Mouse (Mus musculus) C2C12 (cell line): ENCODE results near the gene Olfr573-ps1. TPM values are rescaled to one million over a fixed set of nuclear protein-coding genes. Genes with fewer than 3 reads are reported as not detected.

Experiments
- H3K27me3 ChIP-seq: one replicate; pipeline ENCODE4 v1.6.1; 2011; ENCODE audit not compliant: control insufficient read depth, insufficient read depth, insufficient read length
- H3K36me3 ChIP-seq: one replicate; pipeline ENCODE4 v1.6.1; 2011; ENCODE audit not compliant: control insufficient read depth, insufficient read depth
- H3K4me3 ChIP-seq: one replicate; pipeline ENCODE4 v1.5.1; 2011; ENCODE audit warnings: mild to moderate bottlenecking, control low read depth; ENCODE audit not compliant: poor library complexity, insufficient read depth, severe bottlenecking
- H3K79me2 ChIP-seq: one replicate; pipeline ENCODE4 v1.6.1; 2011; ENCODE audit not compliant: control insufficient read depth, insufficient read depth
- H3K79me3 ChIP-seq: one replicate; pipeline ENCODE4 v1.6.1; 2011; ENCODE audit warnings: low read depth, control low read depth
- H3ac ChIP-seq: one replicate; pipeline ENCODE3; 2011; ENCODE audit warnings: low read depth; ENCODE audit not compliant: control insufficient read depth, insufficient read length
- CEBPB ChIP-seq: IDR thresholded peaks from one replicate; pipeline ENCODE4 v1.6.1; 2011; ENCODE audit warnings: low read depth, mild to moderate bottlenecking, control low read depth, moderate library complexity
- CTCF ChIP-seq: IDR thresholded peaks from one replicate; pipeline ENCODE4 v1.5.1; 2011; ENCODE audit not compliant: control insufficient read depth, insufficient read depth, insufficient read length
- FOSL1 ChIP-seq: IDR thresholded peaks from one replicate; pipeline ENCODE4 v1.8.0; 2011; ENCODE audit warnings: mild to moderate bottlenecking, low read length; ENCODE audit not compliant: poor library complexity, insufficient read depth, severe bottlenecking
- MAX ChIP-seq: IDR thresholded peaks from one replicate; pipeline ENCODE4 v1.6.1; 2011; ENCODE audit warnings: mild to moderate bottlenecking, control low read depth
- MYOD1 ChIP-seq: IDR thresholded peaks from one replicate; pipeline ENCODE4 v1.6.1; 2011; ENCODE audit warnings: low read depth; ENCODE audit not compliant: control insufficient read depth, insufficient read length
- MYOG ChIP-seq: IDR thresholded peaks from one replicate; pipeline ENCODE4 v1.6.1; 2011; ENCODE audit not compliant: control insufficient read depth, insufficient read length; ENCODE audit errors: extremely low read depth
- USF1 ChIP-seq: IDR thresholded peaks from one replicate; pipeline ENCODE4 v1.6.1; 2011; ENCODE audit warnings: low read depth, mild to moderate bottlenecking, control low read depth, moderate library complexity
- polyA plus RNA-seq: library from polyadenylated mRNA; unstranded; fragments of >200 nt; fragmentation: generic; extraction: Trizol; gene quantifications from one replicate; pipeline ENCODE4 v1.2.1, GENCODE M21; 2012; ENCODE audit warnings: missing spikeins

Olfr573-ps1 gene
- polyA plus RNA-seq, 1 experiment: not detected

DNA sequence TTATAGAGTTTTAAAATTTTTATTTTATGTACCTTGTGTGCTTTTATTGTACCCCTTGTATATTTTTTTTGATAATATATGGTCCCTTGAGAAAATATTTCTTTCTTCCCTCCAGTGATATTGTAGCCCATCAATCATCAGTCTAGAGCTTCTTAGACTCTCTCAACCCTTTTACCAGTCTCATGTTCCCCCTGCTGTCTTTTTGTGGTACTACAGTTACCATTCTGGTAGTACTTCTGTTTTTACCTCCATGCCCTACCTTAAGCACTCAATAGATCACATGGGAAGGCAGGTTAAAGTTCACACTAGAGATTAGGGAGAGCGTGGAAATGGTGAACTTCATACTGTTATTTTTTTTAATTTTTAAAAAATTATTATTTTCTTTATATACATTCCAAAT, 22.7 kb downstream of the Olfr573-ps1 start:
- H3K36me3 ChIP-seq: no peaks in the 10 kb centered on the region
- H3K4me3 ChIP-seq: no peak overlapping the region
- no peaks in the 10 kb centered on the region for H3K79me3 ChIP-seq
- H3K27me3 ChIP-seq: no peaks in the 10 kb centered on the region
- H3ac ChIP-seq: no peak overlapping the region
- no peaks in the 10 kb centered on the region for H3K79me2 ChIP-seq
- TF ChIP-seq USF1: no peak
- no peak for TF ChIP-seq CEBPB
- no peak for TF ChIP-seq MYOD1
- TF ChIP-seq FOSL1: no peak
- no peak for TF ChIP-seq MAX
- no peak for TF ChIP-seq CTCF
- no peak for TF ChIP-seq MYOG

GRCm38 (mm10) chr7:102917032-102917875, 25.1 kb downstream of the Olfr573-ps1 start, which contains the start of gene Olfr571:
Gene Olfr571, minus strand, starts transcription at chr7:102917536.
- no peak within 1 kb of the TSS for H3K4me3 ChIP-seq
- H3K36me3 ChIP-seq: no peaks in the 10 kb centered on the region
- H3K27me3 ChIP-seq: no peaks in the 10 kb centered on the region
- no peaks in the 10 kb centered on the region for H3K79me3 ChIP-seq
- TF ChIP-seq FOSL1: no peak
- TF ChIP-seq MYOD1: no peak
- no peak for TF ChIP-seq MAX
- TF ChIP-seq USF1: no peak
- no peak for TF ChIP-seq CTCF
- no peak for TF ChIP-seq MYOG
- TF ChIP-seq CEBPB: no peak
- H3K79me2 ChIP-seq: no peaks in the 10 kb centered on the region
- H3ac ChIP-seq: no peak within 1 kb of the TSS

DNA sequence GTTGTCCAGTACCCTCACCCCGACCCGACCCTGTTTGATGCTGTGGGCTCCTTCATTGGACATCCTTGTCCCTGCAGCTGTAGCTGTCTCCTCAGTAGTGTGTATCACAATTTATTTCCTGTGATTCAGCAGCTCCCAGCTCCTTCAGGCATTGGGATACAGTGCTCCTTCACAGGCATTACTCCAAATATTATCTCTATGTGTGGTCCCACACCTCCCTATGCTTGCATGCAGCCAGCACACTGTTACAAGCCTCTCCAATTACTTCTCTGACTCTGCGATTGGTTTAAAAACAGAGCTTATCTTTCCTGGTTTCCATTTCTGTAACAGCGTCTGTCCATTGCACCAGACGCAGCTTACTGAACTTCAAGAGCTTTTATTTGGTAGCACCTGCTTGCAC, 26.0 kb downstream of the Olfr573-ps1 start:
- Histone ChIP-seq H3K79me2 (no peaks in the 10 kb centered on the region), H3K4me3 (no peak overlapping the region), H3K27me3 (no peaks in the 10 kb centered on the region), H3ac (no peak overlapping the region), H3K79me3 (no peaks in the 10 kb centered on the region), H3K36me3 (no peaks in the 10 kb centered on the region)
- TF ChIP-seq CTCF: no peak
- no peak for TF ChIP-seq USF1
- no peak for TF ChIP-seq MYOD1
- TF ChIP-seq CEBPB: no peak
- TF ChIP-seq FOSL1: no peak
- no peak for TF ChIP-seq MYOG
- TF ChIP-seq MAX: no peak

DNA sequence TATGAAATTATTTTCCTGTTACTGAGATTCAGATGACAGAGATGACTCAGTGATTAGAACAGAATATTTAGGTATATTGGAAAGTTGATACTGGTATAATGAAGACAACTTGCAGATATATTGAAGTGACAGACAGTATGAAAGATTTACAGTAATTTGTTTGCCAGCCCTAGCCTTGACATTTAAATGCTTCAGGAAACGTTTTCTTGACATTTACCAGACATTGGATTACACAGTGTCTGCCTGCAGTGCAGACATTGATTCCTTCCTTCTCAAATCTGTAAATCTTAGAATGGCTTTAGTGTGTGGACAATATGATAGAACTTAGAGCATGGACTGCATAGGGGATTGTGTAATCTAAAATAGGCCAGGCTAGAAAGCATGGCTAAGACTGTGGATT, 27.1 kb downstream of the Olfr573-ps1 start:
- Histone ChIP-seq H3ac (no peak overlapping the region), H3K27me3 (no peaks in the 10 kb centered on the region), H3K4me3 (no peak overlapping the region), H3K79me3 (no peaks in the 10 kb centered on the region), H3K36me3 (no peaks in the 10 kb centered on the region), H3K79me2 (no peaks in the 10 kb centered on the region)
- TF ChIP-seq FOSL1 (no peak), USF1 (no peak), MAX (no peak), MYOG (no peak), CEBPB (no peak), CTCF (no peak), MYOD1 (no peak)

Other genes starting within 250 kb of the Olfr573-ps1 start
- gene Olfr557, start 246.7 kb downstream of the Olfr573-ps1 start, polyA plus RNA-seq: not detected
- gene Olfr558, start 240.4 kb downstream of the Olfr573-ps1 start, polyA plus RNA-seq: not detected
- gene Olfr33, start 223.5 kb downstream of the Olfr573-ps1 start, polyA plus RNA-seq: not detected
- not detected for gene Olfr559, start 215.1 kb downstream of the Olfr573-ps1 start, polyA plus RNA-seq
- gene Olfr560, start 183.2 kb downstream of the Olfr573-ps1 start, polyA plus RNA-seq: not detected
- not detected for gene Olfr78, start 183.1 kb downstream of the Olfr573-ps1 start, polyA plus RNA-seq
- not detected for gene Olfr561, start 171.4 kb downstream of the Olfr573-ps1 start, polyA plus RNA-seq
- gene Olfr564, start 139.1 kb downstream of the Olfr573-ps1 start, polyA plus RNA-seq: not detected
- not detected for gene Olfr566, start 83.8 kb downstream of the Olfr573-ps1 start, polyA plus RNA-seq
- not detected for gene Olfr568, start 65.5 kb downstream of the Olfr573-ps1 start, polyA plus RNA-seq
- gene Olfr569, start 51.7 kb downstream of the Olfr573-ps1 start, polyA plus RNA-seq: not detected
- not detected for gene Olfr570, start 48.0 kb downstream of the Olfr573-ps1 start, polyA plus RNA-seq
- not detected for gene Olfr571, start 25.0 kb downstream of the Olfr573-ps1 start, polyA plus RNA-seq
- gene Olfr572, start 18.2 kb downstream of the Olfr573-ps1 start, polyA plus RNA-seq: not detected
- not detected for gene Olfr574, start 5.9 kb upstream of the Olfr573-ps1 start, polyA plus RNA-seq
- gene Olfr575, start 16.2 kb upstream of the Olfr573-ps1 start, polyA plus RNA-seq: not detected
- gene Olfr576, start 20.1 kb upstream of the Olfr573-ps1 start, polyA plus RNA-seq: not detected
- not detected for gene Olfr577, start 33.4 kb upstream of the Olfr573-ps1 start, polyA plus RNA-seq
- gene Olfr578, start 46.7 kb upstream of the Olfr573-ps1 start, polyA plus RNA-seq: not detected
- not detected for gene Olfr582, start 95.4 kb upstream of the Olfr573-ps1 start, polyA plus RNA-seq
- gene Olfr583, start 108.7 kb upstream of the Olfr573-ps1 start, polyA plus RNA-seq: not detected
- gene Olfr584, start 139.3 kb upstream of the Olfr573-ps1 start, polyA plus RNA-seq: not detected
- not detected for gene Olfr585, start 155.1 kb upstream of the Olfr573-ps1 start, polyA plus RNA-seq
- gene Olfr586, start 183.1 kb upstream of the Olfr573-ps1 start, polyA plus RNA-seq: not detected
- gene Olfr588-ps1, start 198.3 kb upstream of the Olfr573-ps1 start, polyA plus RNA-seq: not detected
- gene Olfr589, start 213.8 kb upstream of the Olfr573-ps1 start, polyA plus RNA-seq: not detected
- not detected for gene Olfr591, start 235.8 kb upstream of the Olfr573-ps1 start, polyA plus RNA-seq
- gene Olfr592, start 242.2 kb upstream of the Olfr573-ps1 start, polyA plus RNA-seq: not detected